Mouse (Mus musculus): ENCODE data around the gene Fam3a. TPM values are rescaled to one million over a fixed set of nuclear protein-coding genes. Genes with fewer than 3 reads are reported as not detected.

Gene Fam3a
- 36.3 and 40.1 TPM in 2 replicates for polyA plus RNA-seq (2015; fragmentation: Nextera tagmentation; extraction: Ambion mirVana)

GRCm38 (mm10) chrX:74392535-74393443 is at the start of gene Fam3a, which contains the start of gene Ikbkg:
Fam3a (minus strand) TSS chrX:74393272.
Ikbkg (plus strand) TSS chrX:74393290.
- peak; percentile 100 for ATAC-seq (replicated peaks)
- H3K4me3 ChIP-seq = peak within 1 kb of the TSS; percentile 46
- WGBS = 24% methylated on average over 30 of the region's 30 CpGs
- peak within 1 kb of the TSS; percentile 59 for H3K9ac ChIP-seq (replicated peaks)
- peak within 1 kb of the TSS; percentile 55 for H3K4me2 ChIP-seq (replicated peaks)
- peak within 1 kb of the TSS; percentile 61 for H3K27ac ChIP-seq (replicated peaks)
- no peaks in the 10 kb centered on the region for H3K36me3 ChIP-seq
- peaks cover 6% of the 10 kb centered on the region for H3K4me1 ChIP-seq
- no peaks in the 10 kb centered on the region for H3K9me3 ChIP-seq
- H3K27me3 ChIP-seq = no peaks in the 10 kb centered on the region

DNA sequence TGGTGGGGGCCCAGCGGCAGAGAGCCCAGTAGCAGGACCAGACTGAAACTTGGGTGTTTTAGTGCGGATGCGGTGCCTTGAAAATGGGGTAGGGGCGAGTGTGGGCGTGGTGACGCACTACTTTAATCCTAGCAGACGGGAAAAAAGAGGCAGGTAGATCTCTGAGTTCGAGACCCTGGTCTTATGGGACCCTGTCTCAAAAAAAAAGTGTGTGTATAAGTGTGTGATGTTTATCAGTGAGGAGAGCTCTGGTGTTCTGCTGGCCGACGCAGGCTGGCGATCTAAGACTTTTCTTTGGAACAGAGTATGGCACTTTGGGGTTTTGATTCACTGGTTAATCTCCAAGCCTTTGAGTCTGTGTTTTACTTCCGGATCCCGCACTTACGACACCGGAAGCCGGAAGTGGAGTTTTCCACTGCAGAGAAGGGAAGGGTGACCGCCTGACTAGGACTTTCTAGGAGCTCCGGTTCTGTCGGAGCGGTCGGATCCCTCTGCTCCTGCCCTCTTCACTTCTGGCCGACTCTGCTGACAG is 36.3 kb upstream of the Fam3a start:
- Histone ChIP-seq H3K4me3 (peak overlapping the region; percentile 52), H3K9me3 (no peaks in the 10 kb centered on the region), H3K27ac (replicated peaks) (peak overlapping the region; percentile 81), H3K27me3 (no peaks in the 10 kb centered on the region), H3K4me2 (replicated peaks) (peak overlapping the region; percentile 42), H3K9ac (replicated peaks) (peak overlapping the region; percentile 50), H3K4me1 (peaks cover 9% of the 10 kb centered on the region), H3K36me3 (peaks cover 3% of the 10 kb centered on the region; the same call in 1 of the 2 replicates)
- 17% methylated on average over 22 of the region's 22 CpGs for WGBS
- ATAC-seq (replicated peaks) = peak; percentile 78

DNA sequence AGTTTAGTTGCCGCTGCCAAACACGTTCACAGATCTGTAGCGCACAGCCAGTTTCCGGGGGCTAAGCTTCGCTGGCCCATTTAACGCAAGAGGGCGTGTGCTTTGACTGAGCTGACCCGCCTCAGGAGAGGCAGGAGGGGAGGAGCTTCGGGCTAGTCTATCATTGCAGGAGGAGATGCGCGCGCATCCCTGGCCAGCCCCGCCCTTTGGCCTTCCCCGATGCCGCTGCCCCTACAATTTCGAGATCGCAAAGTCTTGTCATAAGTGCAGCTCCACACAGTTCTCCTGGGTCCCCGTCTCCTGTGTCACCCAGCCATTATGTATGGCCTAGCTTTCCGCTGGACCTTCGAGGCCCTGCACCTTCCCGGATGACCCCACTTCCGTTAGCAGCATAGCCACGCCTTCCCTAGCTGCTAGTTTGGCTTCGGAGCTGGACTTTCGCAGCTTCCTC is 35.8 kb upstream of the Fam3a start, which contains the start of gene G6pdx:
TSS of gene G6pdx (minus strand) at position 369 of the 451 bp plus-strand sequence.
- H3K4me3 ChIP-seq = peak within 1 kb of the TSS; percentile 52
- peak within 1 kb of the TSS; percentile 42 for H3K4me2 ChIP-seq (replicated peaks)
- peaks cover 9% of the 10 kb centered on the region for H3K4me1 ChIP-seq
- H3K9ac ChIP-seq (replicated peaks) = peak within 1 kb of the TSS; percentile 50
- H3K27ac ChIP-seq (replicated peaks) = peak within 1 kb of the TSS; percentile 81
- ATAC-seq (replicated peaks) = peak; percentile 83
- WGBS = 16% methylated on average over 23 of the region's 25 CpGs
- no peaks in the 10 kb centered on the region for H3K9me3 ChIP-seq
- no peaks in the 10 kb centered on the region for H3K36me3 ChIP-seq
- no peaks in the 10 kb centered on the region for H3K27me3 ChIP-seq

DNA sequence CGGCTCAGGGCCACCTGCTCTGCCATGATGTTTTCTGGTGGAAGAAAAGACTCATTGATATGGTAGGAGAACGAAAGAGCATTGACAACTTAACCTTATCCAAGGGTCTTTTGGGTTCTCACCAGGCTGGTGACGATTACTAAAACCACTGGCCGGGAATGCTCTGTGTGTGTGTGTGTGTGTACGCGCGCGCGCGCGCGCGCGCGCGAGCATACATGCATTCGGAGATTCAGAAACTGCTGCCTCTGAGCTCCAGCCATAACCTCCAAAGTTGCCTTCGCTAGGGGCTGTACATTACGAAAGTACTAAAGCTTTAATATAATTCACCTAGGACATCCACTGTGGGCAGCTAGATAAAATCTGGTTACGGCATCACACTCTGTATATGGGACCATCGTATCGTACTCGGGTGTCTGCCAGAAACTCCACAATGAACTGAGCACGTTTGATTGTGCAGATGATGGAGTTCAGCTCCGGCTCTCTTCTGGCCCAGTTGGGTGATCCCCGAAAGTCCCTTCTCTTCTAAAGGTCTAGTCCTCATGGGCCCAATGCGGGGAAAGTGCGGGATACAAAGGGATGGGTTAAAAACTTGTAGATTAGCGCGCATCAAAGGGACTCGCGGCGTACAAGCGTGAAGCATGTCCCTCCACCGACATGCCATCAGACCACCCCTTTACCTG is 35.2 kb upstream of the Fam3a start:
- Histone ChIP-seq H3K27ac (replicated peaks) (peak overlapping the region; percentile 81), H3K4me2 (replicated peaks) (peak overlapping the region; percentile 42), H3K9me3 (no peaks in the 10 kb centered on the region), H3K9ac (replicated peaks) (peak overlapping the region; percentile 50), H3K27me3 (no peaks in the 10 kb centered on the region), H3K4me3 (peak overlapping the region; percentile 52), H3K36me3 (no peaks in the 10 kb centered on the region), H3K4me1 (peaks cover 9% of the 10 kb centered on the region)
- ATAC-seq (replicated peaks) = peak; percentile 59
- WGBS = 32% methylated on average over 35 of the region's 35 CpGs

- Histone ChIP-seq H3K27ac (replicated peaks) (no peak overlapping the region), H3K9ac (replicated peaks) (no peak overlapping the region), H3K4me2 (replicated peaks) (no peak overlapping the region), H3K9me3 (no peaks in the 10 kb centered on the region), H3K4me1 (peaks cover 9% of the 10 kb centered on the region), H3K36me3 (no peaks in the 10 kb centered on the region), H3K4me3 (no peak overlapping the region), H3K27me3 (no peaks in the 10 kb centered on the region)
- WGBS = 83% methylated on average over 3 of the region's 3 CpGs
- no peak for ATAC-seq (replicated peaks)
These were observed 34.0 kb upstream of the Fam3a start for GRCm38 (mm10) chrX:74427116-74427515.

- H3K4me3 ChIP-seq = no peak overlapping the region
- WGBS = 65% methylated on average over 1 of the region's 1 CpGs
- no peaks in the 10 kb centered on the region for H3K36me3 ChIP-seq
- H3K27me3 ChIP-seq = no peaks in the 10 kb centered on the region
- no peak overlapping the region for H3K27ac ChIP-seq (replicated peaks)
- no peak for ATAC-seq (replicated peaks)
- H3K4me2 ChIP-seq (replicated peaks) = no peak overlapping the region
- H3K4me1 ChIP-seq = peaks cover 9% of the 10 kb centered on the region
- H3K9ac ChIP-seq (replicated peaks) = no peak overlapping the region
- H3K9me3 ChIP-seq = no peaks in the 10 kb centered on the region
These were observed 33.2 kb upstream of the Fam3a start for GRCm38 (mm10) chrX:74426256-74426655.

GRCm38 (mm10) chrX:74425195-74425594 is 32.1 kb upstream of the Fam3a start:
- 85% methylated on average over 4 of the region's 4 CpGs for WGBS
- Histone ChIP-seq H3K4me1 (peaks cover 6% of the 10 kb centered on the region), H3K4me2 (replicated peaks) (no peak overlapping the region), H3K27ac (replicated peaks) (no peak overlapping the region), H3K9me3 (no peaks in the 10 kb centered on the region), H3K4me3 (no peak overlapping the region), H3K36me3 (no peaks in the 10 kb centered on the region), H3K27me3 (no peaks in the 10 kb centered on the region), H3K9ac (replicated peaks) (no peak overlapping the region)
- no peak for ATAC-seq (replicated peaks)

DNA sequence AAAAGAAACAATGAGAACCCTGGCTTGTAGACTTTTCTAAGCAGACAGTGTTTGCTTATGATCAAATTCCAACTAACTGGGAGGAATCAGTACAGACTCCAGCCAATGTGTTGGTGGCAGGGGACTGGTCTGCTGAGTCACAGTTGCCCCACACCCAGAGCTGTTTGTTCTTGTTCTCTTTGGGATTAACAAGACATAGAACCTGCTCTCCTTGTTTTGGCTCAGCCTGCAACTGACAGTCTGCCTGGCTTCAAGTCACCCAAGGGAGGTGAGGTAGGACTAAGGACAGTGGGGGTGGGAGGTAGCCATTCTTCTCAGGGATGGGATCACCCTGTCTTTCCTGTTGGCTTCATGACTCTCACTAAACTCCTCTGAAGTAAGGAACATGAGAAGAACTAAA is 31.4 kb upstream of the Fam3a start:
- Histone ChIP-seq H3K4me3 (no peak overlapping the region), H3K4me2 (replicated peaks) (no peak overlapping the region), H3K4me1 (peaks cover 4% of the 10 kb centered on the region; the same call in 1 of the 2 replicates), H3K9ac (replicated peaks) (no peak overlapping the region), H3K27me3 (no peaks in the 10 kb centered on the region), H3K9me3 (no peaks in the 10 kb centered on the region), H3K36me3 (no peaks in the 10 kb centered on the region), H3K27ac (replicated peaks) (no peak overlapping the region)
- no peak for ATAC-seq (replicated peaks)

GRCm38 (mm10) chrX:74413377-74413776 is 20.3 kb upstream of the Fam3a start:
- ATAC-seq (replicated peaks) = peak; percentile 76
- Histone ChIP-seq H3K36me3 (no peaks in the 10 kb centered on the region), H3K4me2 (replicated peaks) (no peak overlapping the region)

DNA sequence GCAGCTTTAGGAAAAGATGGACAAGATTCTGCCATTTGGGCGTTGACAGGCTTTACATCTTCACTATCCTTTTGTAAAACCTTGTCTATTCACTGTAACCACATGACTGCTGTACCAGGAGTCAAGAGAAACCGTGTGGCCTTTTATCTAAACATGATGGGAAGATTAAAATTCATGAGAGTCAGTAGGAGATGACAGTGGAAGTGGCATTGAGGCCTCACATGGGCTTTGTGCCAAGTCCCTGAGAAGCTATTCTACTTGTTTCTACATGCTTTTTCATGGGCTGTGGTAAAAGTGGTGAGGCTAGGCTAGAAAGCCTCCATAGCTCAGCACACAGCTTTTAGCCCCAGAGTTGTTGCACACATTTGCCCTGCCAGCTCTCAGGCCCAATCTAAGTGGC is 15.3 kb upstream of the Fam3a start:
- H3K9me3 ChIP-seq = no peaks in the 10 kb centered on the region
- H3K36me3 ChIP-seq = no peaks in the 10 kb centered on the region
- H3K4me3 ChIP-seq = no peak overlapping the region
- no peak overlapping the region for H3K9ac ChIP-seq (replicated peaks)
- ATAC-seq (replicated peaks) = no peak
- no peak overlapping the region for H3K4me2 ChIP-seq (replicated peaks)
- no peaks in the 10 kb centered on the region for H3K27me3 ChIP-seq
- no peaks in the 10 kb centered on the region for H3K4me1 ChIP-seq
- H3K27ac ChIP-seq (replicated peaks) = no peak overlapping the region
- WGBS = 49% methylated on average over 2 of the region's 2 CpGs

More at GRCm38 (mm10) chrX:74413377-74413776, 20.3 kb upstream of the Fam3a start:
- Histone ChIP-seq H3K9ac (replicated peaks) (no peak overlapping the region), H3K4me1 (no peaks in the 10 kb centered on the region), H3K4me3 (no peak overlapping the region), H3K9me3 (no peaks in the 10 kb centered on the region), H3K27ac (replicated peaks) (no peak overlapping the region), H3K27me3 (no peaks in the 10 kb centered on the region)

- no peak overlapping the region for H3K4me2 ChIP-seq (replicated peaks)
- H3K4me3 ChIP-seq = no peak overlapping the region
- no peaks in the 10 kb centered on the region for H3K36me3 ChIP-seq
- no peak overlapping the region for H3K27ac ChIP-seq (replicated peaks)
- no peaks in the 10 kb centered on the region for H3K4me1 ChIP-seq
- 87% methylated on average over 3 of the region's 3 CpGs for WGBS
- H3K27me3 ChIP-seq = no peaks in the 10 kb centered on the region
- no peak for ATAC-seq (replicated peaks)
- no peaks in the 10 kb centered on the region for H3K9me3 ChIP-seq
- no peak overlapping the region for H3K9ac ChIP-seq (replicated peaks)
These were observed 7.1 kb upstream of the Fam3a start for GRCm38 (mm10) chrX:74400136-74400535.

DNA sequence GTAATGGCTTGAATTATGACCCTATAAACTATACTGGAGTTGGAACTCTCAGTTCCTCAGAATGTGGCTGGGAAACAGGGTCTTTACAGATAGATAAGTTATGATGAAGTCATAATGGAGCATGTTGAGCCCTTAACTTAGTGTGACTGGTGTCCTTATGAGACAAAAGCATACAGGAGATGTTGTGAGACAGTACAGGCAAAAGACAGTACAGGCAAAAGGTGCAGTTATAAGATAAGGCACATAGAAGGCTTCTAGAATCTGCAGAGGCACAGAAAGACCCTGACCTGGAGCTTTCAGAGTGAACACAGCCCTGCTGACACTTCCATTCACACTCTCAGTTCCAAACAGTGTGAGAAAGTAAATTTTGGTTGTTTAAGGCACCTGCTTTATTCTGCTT is 4.9 kb downstream of the Fam3a start:
- no peak for ATAC-seq (replicated peaks)
- no peaks in the 10 kb centered on the region for H3K36me3 ChIP-seq
- H3K4me1 ChIP-seq = peaks cover 6% of the 10 kb centered on the region
- no peak overlapping the region for H3K4me3 ChIP-seq
- H3K27me3 ChIP-seq = no peaks in the 10 kb centered on the region
- H3K27ac ChIP-seq (replicated peaks) = no peak overlapping the region
- no peak overlapping the region for H3K9ac ChIP-seq (replicated peaks)
- H3K4me2 ChIP-seq (replicated peaks) = no peak overlapping the region
- no peaks in the 10 kb centered on the region for H3K9me3 ChIP-seq

All from forebrain, embryonic 15.5 days (tissue).